In genomic region chr15:85708843-85709242, GRCm38 (mm10) we compare ENCODE assay signal across 9 mouse cellular contexts. TPM values are rescaled to one million over a fixed set of nuclear protein-coding genes. Genes with fewer than 3 reads are reported as not detected.
A peak's percentile ranks its signal among the peaks of the same experiment; 100 is the strongest.
DNase-seq lines count a peak whose midpoint lies in the region; ATAC-seq and TF ChIP-seq lines count a peak whose summit lies in the region.
"Had no signal": no experiment of that assay in that cellular context is flagged by ENCODE, and none has a peak within 500 bp of the region (broad histone marks: within the 10 kb centered on the region; RNA-seq: fewer than 3 reads in every experiment).

No protein-coding gene starts in this region.

- H3K9me3 ChIP-seq in midbrain, embryonic 11.5 days (ENCODE audit: control insufficient read depth, low read length), result no peaks in the 10 kb centered on the region
- no peaks in the 10 kb centered on the region for H3K9me3 ChIP-seq in midbrain, embryonic 10.5 days (replicated peaks)
- no peaks in the 10 kb centered on the region for H3K9me3 ChIP-seq in hindbrain, embryonic 15.5 days

- H3K9ac ChIP-seq in heart, adult 2 months (ENCODE audit: low read depth, low read length), result peak overlapping the region; percentile 29
- H3K9ac ChIP-seq in midbrain, embryonic 11.5 days (ENCODE audit: low read length), result no peak overlapping the region
- no peak overlapping the region for H3K9ac ChIP-seq in hindbrain, embryonic 15.5 days
- H3K9ac ChIP-seq: liver, postnatal 0 days had no signal

- WGBS in heart, adult 2 months, result 35% methylated on average over 4 of the region's 4 CpGs
- 86% methylated on average over 4 of the region's 4 CpGs for WGBS in midbrain, embryonic 11.5 days
- 95% methylated on average over 4 of the region's 4 CpGs for WGBS in midbrain, embryonic 10.5 days
- 93% methylated on average over 4 of the region's 4 CpGs for WGBS in hindbrain, embryonic 15.5 days
- 56% methylated on average over 4 of the region's 4 CpGs for WGBS in small intestine, adult 2 months

- H3K79me2 ChIP-seq in heart, adult 2 months (replicated peaks; ENCODE audit: control insufficient read depth, insufficient read depth, low read length), result no peaks in the 10 kb centered on the region

- no peak overlapping the region for H3K4me3 ChIP-seq in heart, adult 2 months
- H3K4me3 ChIP-seq in midbrain, embryonic 11.5 days (ENCODE audit: low read depth, low read length), result no peak overlapping the region
- no peak overlapping the region for H3K4me3 ChIP-seq in midbrain, embryonic 10.5 days
- no peak overlapping the region for H3K4me3 ChIP-seq in hindbrain, embryonic 15.5 days
- no peak overlapping the region for H3K4me3 ChIP-seq in small intestine, adult 2 months (ENCODE audit: low read depth, low read length)

- H3K27me3 ChIP-seq in heart, adult 2 months (ENCODE audit: control insufficient read depth, insufficient read depth, low read length), result no peaks in the 10 kb centered on the region
- no peaks in the 10 kb centered on the region; the same call in 1 of the 2 replicates for H3K27me3 ChIP-seq in midbrain, embryonic 11.5 days (ENCODE audit: control insufficient read depth, insufficient read depth, low read length)
- H3K27me3 ChIP-seq in midbrain, embryonic 10.5 days (ENCODE audit: low read depth, poor library complexity, severe bottlenecking), result peaks cover 79% of the 10 kb centered on the region
- H3K27me3 ChIP-seq in hindbrain, embryonic 15.5 days, result no peaks in the 10 kb centered on the region
- no peaks in the 10 kb centered on the region for H3K27me3 ChIP-seq in small intestine, adult 2 months (ENCODE audit: control insufficient read depth, insufficient read depth, low read length)

- ATAC-seq in midbrain, embryonic 11.5 days (ENCODE audit: low FRiP score), result 0 out of 2 replicates have a peak, but pooled peaks have one; percentile 29
- ATAC-seq in hindbrain, embryonic 15.5 days (ENCODE audit: low FRiP score, low read depth), result peak; percentile 39; the same call in 1 of the 2 replicates

- H3K4me1 ChIP-seq in heart, adult 2 months (ENCODE audit: control insufficient read depth, insufficient read depth, low read length), result peaks cover 27% of the 10 kb centered on the region
- H3K4me1 ChIP-seq in midbrain, embryonic 11.5 days (ENCODE audit: control insufficient read depth, insufficient read depth, low read length), result no peaks in the 10 kb centered on the region
- no peaks in the 10 kb centered on the region for H3K4me1 ChIP-seq in midbrain, embryonic 10.5 days
- peaks cover 24% of the 10 kb centered on the region for H3K4me1 ChIP-seq in hindbrain, embryonic 15.5 days (replicated peaks)
- H3K4me1 ChIP-seq in small intestine, adult 2 months (ENCODE audit: control insufficient read depth, insufficient read depth, insufficient read length, low read length), result peaks cover 30% of the 10 kb centered on the region

- no peak overlapping the region for H3K4me2 ChIP-seq in midbrain, embryonic 11.5 days
- H3K4me2 ChIP-seq in hindbrain, embryonic 15.5 days, result no peak overlapping the region

- H3K27ac ChIP-seq in heart, adult 2 months, result peak overlapping the region; percentile 86
- H3K27ac ChIP-seq in midbrain, embryonic 11.5 days (ENCODE audit: low read depth, low read length), result no peak overlapping the region
- no peak overlapping the region for H3K27ac ChIP-seq in midbrain, embryonic 10.5 days (replicated peaks)
- H3K27ac ChIP-seq in hindbrain, embryonic 15.5 days (replicated peaks), result peak overlapping the region; percentile 61; the same call in 1 of the 2 replicates
- H3K27ac ChIP-seq in small intestine, adult 2 months (ENCODE audit: insufficient read depth, low read depth, low read length), result peak overlapping the region; percentile 39

- no peak for DNase-seq in heart, adult 2 months
- no peak for DNase-seq in heart, adult 8-10 months (ENCODE audit: low spot score)
- no peak for DNase-seq in midbrain, embryonic 11.5 days (ENCODE audit: low spot score, missing footprints)
- no peak for DNase-seq in midbrain, embryonic 10.5 days (ENCODE audit: low spot score)
- no peak for DNase-seq in ovary, adult 18-20 months (ENCODE audit: low spot score)
- DNase-seq in left cerebral cortex, adult 11 months (ENCODE audit: low spot score), result no peak

- no peak for TF ChIP-seq EP300 in heart, adult 2 months (IDR thresholded peaks at IDR 0.05; ENCODE audit: insufficient read depth, low read depth, low read length)

- TF ChIP-seq CTCF in heart, adult 2 months (IDR thresholded peaks at IDR 0.05), result no peak
- TF ChIP-seq CTCF in small intestine, adult 2 months (IDR thresholded peaks at IDR 0.05; ENCODE audit: extremely low read depth, insufficient read length, insufficient replicate concordance, low read depth, low read length), result no peak

- no peak for TF ChIP-seq POLR2A in heart, adult 2 months (IDR thresholded peaks at IDR 0.05; ENCODE audit: insufficient read depth, low read depth, low read length)
- no peak for TF ChIP-seq POLR2A in small intestine, adult 2 months (IDR thresholded peaks at IDR 0.05; ENCODE audit: low read depth, low read length)

- peaks cover 14% of the 10 kb centered on the region for H3K36me3 ChIP-seq in heart, adult 2 months (ENCODE audit: control insufficient read depth, insufficient read depth, low read length)
- H3K36me3 ChIP-seq in midbrain, embryonic 11.5 days (ENCODE audit: control insufficient read depth, insufficient read depth, low read length), result no peaks in the 10 kb centered on the region
- H3K36me3 ChIP-seq in midbrain, embryonic 10.5 days, result no peaks in the 10 kb centered on the region
- H3K36me3 ChIP-seq in hindbrain, embryonic 15.5 days, result peaks cover 18% of the 10 kb centered on the region
- H3K36me3 ChIP-seq in small intestine, adult 2 months (ENCODE audit: control insufficient read depth, insufficient read depth, low read length), result peaks cover 32% of the 10 kb centered on the region

- intact Hi-C loops in heart, adult 2 months (cut with DNase I), result loop anchor here (1.0 to 10.0 kb wide), 4 partner anchors 36 to 234 kb away; no protein-coding TSS in a partner anchor

RNA-seq across cellular contexts. Expression of gene Ppara, which starts 25.9 kb away (rescaled TPM):
- total RNA-seq in heart, adult 2 months (2021), result 10 to 100 TPM; 53.1 to 60.7 TPM
- polyA plus RNA-seq in heart, adult 2 months (2012; rRNA removed), result 12.9 and 25.4 TPM in 2 replicates
- 10 to 100 TPM; 50.2 to 79.0 (median 59.5) TPM for total RNA-seq in heart, adult 8-10 months (2022)
- polyA plus RNA-seq in midbrain, embryonic 11.5 days (2014; fragmentation: Nextera tagmentation; extraction: Ambion mirVana), result 0.62 and 0.92 TPM in 2 replicates
- polyA plus RNA-seq in midbrain, embryonic 10.5 days (2016; fragmentation: Nextera tagmentation; extraction: Ambion mirVana), result 0.51 and 0.78 TPM in 2 replicates
- polyA plus RNA-seq in hindbrain, embryonic 15.5 days (2015; fragmentation: Nextera tagmentation; extraction: Ambion mirVana), result 1.6 and 2.1 TPM in 2 replicates
- polyA plus RNA-seq in small intestine, adult 2 months (2012; rRNA removed), result 3.7 and 7.2 TPM in 2 replicates

Comparison
In these comparisons a context has a peak if more than half of its experiments do, and no peak if none do; other contexts are left out.
1. H3K27ac ChIP-seq: peak in heart, adult 2 months (single experiment), hindbrain, embryonic 15.5 days (single experiment) and small intestine, adult 2 months (single experiment); none in midbrain, embryonic 11.5 days (single experiment) and midbrain, embryonic 10.5 days (single experiment).